Mouse (Mus musculus): ENCODE measurements around the gene Dennd1a.

DNA sequence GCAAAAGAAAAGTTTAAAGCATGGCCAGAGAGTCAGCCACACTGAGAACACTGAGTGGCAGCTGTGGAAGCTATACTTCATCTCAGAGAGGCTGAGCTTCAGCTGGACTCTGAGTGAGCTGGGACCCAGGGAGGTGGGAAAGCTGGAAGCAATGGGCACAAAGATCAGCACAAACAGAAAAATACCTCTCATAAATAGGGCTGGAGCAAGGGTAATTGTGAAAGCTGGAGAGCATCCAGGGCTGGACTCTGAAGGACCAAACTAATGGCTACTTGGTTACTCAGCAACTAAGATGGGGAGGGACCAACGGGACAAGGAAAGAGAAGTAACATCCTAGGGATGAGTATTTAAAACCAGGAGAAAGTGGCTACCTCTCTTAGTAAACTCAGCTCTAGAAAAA is 225.0 kb downstream of the Dennd1a start:
- TF ChIP-seq CTCF (IDR thresholded peaks at IDR 0.05; ENCODE audit: extremely low read depth, insufficient read depth, low read length) (no peak), POLR2A (IDR thresholded peaks at IDR 0.05; ENCODE audit: extremely low read depth, insufficient read depth, low read length) (no peak)
